Mouse (Mus musculus) left cerebral cortex, adult 8-10 months (tissue): Measurements from ENCODE around the gene Map3k5. TPM values are rescaled to one million over a fixed set of nuclear protein-coding genes. Genes with fewer than 3 reads are reported as not detected.

Experiments
- DNase-seq, 2 experiments: peaks; one replicate each; pipeline ENCODE4 v3.0.0; 2022; ENCODE audit warnings: low spot score in 2 of 2
- total RNA-seq, 4 experiments: library from RNA; stranded (reverse); gene quantifications; 2 replicates each; pipeline ENCODE4 v1.2.4; 2022

The Map3k5 gene
- total RNA-seq, 4 experiments from 2014 or later = 44.2 to 58.0 (median 49.3) TPM

DNA sequence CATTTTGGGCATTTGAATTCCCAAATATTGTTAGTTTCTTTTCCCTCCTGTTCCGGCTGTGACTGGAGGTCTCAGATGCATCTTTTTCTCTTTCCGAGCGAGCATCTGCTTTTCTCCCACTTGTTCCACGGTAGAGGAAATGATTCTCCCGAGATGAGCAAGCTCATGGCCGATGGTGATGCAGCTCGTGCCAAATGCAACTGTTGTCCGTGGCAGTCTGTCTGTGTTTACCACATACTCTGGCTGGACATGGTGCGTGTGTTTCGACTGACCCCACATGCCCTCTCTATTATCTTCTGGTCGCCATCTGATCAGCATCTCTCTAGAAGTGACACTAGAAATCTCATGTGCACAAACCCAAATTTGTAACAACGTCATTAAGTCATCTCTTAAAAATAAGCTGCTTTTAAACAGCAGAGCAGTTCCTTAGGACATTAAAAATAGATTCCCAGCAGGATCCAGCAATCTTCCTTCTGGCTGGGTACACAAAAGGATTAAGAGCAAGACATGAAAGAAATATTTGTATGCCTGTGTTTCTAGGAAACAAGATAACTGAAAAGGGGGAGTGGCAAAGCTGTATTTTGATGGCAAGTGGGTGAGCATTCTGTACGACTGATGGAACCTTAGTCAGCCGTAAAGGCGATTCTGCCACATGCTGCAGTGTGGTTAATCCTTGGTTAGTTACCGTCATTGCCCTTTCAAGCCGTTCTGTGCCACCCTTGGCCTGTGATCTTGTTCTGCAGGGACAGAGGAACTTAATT is 72.2 kb downstream of the Map3k5 start:
- peak in 1 of 2 experiments; percentile 26 for DNase-seq

DNA sequence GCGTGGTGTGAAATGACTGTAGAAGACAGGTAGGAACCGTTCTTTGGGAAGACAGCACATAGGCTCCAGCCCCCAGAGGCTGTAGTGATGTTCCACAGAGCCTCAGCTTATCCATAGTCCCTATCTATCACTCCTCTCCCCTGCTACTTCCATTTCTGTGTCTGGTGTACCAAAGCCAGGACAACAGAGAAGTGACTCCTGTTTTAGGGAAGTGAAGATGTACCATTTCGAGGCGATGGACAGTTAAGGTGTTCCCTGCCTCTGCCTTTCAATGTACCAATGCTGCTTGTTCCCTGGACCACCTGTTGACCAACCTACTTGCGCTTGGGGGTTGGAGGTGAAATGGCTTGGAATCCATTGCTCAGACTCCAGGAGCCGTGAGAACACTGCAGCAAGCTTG is 75.0 kb downstream of the Map3k5 start:
- no peak for DNase-seq

DNA sequence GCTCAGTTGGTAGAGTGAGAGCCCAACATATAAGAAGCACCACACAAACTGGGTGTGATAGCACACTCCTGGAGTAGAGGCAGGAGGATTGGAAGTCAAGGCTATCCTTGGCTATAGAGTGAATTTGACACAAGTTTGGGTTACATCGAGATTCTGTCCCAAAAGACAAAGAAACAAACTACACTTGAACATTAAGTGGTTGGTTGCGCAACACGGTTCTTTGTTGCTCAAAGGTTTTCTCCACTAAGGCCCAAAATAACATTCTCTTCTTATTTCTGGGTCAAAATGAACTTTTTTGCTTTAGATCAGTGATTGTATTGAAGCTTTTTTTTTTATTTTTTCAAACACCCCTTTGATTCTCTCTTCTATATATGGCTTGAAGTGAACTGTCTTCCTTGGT is 75.7 kb downstream of the Map3k5 start:
- DNase-seq = no peak

DNA sequence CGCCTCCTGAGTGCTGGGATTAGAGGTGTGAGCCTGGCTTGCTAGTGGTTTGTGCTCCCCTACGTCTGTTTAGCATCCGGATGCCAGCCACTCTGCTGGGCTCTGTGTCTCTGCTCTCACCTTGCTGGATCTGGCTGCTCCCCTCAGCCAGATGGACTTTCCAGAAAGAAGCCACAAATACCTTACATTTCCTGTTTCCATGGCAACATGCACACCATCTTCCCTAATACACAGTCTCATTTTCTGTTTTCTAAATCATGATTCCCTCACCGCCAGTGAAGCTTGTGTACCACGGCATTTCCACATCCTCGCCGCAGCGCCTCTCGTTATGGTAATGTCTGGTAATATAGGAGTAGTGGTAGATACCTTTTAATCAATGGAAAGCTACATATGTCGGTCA is 84.1 kb downstream of the Map3k5 start:
- DNase-seq = peak; percentile 18 to 50

DNA sequence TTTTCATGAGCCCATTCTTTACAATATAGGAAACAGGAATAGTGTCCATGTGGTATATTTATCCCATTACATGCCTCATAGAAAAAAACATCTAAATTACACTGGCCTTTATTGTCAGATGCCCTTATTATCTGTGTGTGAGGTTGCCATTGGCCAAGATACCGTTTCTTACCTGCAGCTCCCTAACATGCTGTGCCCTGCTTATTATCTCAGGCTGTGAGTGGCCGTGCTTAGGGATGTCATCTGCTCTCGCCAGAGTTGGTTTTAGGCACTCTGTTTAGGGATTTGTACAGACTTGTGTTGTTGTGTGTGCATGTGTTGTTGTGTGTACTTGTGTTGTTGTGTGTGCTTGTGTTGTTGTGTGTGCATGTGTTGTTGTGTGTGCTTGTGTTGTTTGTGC is 84.5 kb downstream of the Map3k5 start:
- DNase-seq = no peak

DNA sequence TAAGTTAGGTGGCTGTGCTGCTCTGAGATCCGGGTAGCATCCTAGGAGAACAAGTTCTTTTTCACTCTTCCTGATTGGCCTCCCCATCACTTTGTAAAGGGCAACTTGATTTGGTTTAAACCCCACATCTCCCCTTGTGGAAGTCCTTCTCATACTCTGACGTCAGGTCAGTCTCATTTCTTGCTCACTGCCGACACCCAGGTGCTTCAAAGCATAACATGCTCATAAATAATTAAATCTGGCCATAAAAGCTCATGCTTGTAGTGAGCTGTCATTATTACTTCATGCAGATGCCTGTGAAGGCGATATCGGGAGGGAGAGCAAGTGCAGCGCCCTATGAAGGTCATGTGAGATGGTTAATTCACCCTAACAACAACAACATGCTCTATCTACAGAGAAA is 87.0 kb downstream of the Map3k5 start:
- DNase-seq = no peak

DNA sequence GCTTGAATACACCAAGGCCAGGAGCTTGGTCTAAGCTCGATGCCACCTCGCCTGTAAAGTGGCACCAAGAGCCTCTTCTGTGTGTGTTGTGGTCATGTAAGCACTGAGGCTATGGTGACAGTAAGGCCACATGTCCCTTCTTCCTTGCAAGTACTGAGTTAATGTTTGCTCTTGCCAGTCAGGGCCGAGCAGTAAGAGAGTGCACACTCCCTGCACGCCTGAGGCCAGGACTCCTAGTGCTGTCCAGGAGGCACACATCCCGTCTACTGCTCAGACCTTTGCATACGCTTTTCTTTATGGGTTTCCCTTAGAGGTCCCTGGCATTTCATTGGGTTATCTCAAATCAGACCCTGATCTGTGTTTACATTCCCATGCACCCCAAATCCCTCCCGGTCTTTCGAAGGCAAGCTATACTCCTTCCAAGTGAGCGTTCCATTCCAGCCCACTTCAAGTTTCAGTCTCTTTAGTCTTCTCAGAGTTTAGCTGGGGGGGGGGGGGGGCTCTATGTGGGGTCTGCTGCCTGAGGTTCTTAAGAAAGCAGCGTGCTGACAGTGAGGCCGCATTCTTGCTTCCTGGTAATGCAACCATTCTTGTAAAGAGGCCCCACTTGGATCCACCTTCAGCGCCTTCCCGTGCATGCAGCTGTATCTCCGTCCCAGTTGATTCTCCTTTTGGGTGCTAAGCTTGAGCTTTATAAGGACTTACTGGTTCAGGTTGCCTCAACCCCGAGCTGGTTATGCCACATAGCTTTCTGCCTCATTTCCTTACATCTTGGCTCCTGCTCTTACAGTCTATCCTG is 87.6 kb downstream of the Map3k5 start:
- DNase-seq = no peak

DNA sequence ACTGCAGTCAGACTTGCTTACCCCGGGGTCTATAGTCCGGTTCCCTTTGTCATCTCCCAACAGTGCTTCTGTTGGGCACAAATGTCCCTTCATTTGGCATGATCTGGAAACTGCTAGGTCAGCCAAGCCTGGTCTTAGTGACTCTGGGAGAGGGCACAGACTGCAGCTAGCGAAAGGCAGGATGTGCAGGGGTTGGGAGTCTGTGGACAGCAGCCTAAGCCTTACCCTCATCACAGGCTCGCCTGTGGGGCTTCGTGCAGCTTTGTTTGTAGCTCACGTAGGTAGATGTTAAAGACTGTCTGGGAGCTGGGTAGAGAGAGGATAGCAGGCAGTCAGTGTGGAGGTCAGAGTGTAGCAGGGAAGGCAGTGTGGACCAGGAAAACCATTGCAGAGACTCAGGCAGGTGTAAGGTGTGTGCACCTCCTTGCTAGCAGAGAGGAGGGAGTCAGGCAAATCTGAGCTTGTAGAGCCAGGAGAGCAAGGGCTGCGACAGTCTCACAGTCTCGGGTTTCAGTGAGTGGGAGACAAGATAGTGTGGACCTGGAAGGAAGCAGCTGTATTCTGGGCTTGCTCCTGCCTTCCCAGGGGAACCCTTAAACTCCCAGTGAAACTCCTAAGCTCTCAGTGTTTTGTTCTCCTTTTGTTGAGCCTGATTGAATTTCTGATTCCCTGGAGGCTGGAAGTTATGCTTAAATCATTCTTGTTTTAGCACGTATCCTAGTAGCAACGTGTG is 88.5 kb downstream of the Map3k5 start:
- no peak for DNase-seq

DNA sequence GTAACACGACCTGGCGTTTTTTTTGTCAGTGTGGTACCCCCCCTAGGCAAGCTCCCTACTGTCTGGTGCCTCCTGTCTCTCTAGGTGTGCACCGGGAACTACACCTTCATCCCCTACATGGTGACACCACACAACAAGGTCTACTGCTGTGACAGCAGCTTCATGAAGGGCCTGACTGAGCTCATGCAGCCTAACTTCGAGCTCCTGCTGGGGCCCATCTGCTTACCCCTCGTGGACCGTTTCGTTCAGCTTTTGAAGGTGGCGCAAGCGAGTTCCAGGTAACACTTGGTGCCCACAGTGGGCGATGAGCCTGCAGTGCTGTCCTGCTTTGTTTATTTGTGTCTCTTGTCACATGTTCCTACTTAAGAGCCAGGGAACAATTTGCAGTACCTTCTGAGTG is 89.3 kb downstream of the Map3k5 start:
- no peak for DNase-seq

DNA sequence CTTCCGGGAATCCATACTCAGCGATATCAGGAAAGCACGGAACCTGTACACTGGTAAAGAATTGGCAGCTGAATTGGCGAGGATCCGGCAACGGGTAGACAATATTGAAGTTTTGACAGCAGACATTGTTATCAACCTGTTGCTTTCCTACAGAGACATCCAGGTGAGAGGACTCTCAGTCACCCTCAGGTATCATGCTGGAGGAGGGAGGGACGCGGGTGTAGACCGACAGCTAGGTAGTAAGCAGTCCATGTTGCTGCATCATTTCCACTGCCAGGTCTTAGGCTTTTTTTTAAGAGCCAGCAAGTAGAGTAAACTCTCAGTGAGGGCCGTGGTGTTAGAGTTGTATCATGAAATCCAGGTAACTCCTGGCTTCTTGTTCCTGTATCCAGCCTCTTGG is 90.6 kb downstream of the Map3k5 start:
- DNase-seq = no peak

DNA sequence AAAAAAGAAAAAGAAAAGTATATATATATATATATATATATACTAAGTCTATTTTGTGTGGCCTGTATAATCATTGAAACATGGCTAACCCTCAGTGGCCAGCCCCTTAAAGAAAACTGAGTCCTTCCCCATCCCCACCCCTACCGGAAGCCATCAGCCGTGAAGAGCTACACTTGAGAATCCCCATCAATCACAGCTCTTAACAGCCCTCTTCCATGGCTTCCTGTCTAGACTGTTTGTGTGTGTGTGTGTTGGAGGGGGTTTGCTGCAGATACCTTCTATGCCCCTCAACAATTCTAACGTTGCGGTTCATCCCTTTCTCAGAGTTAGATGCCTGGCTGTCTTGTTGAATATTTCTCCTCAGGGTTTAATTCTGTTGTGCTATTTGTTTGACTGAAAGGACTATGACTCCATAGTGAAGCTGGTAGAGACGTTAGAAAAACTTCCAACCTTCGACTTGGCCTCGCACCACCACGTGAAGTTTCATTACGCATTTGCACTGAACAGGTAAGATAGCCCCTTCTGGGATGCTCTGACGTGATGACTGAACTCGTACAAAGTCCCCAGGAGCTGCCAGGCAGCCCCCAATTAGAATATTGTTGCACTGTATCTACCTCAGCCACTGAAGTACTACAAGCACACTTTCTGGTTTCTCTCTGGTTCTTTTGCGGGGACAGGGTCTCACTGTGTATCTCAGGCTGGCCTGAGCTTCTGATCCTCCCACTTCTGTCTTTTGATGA is 91.7 kb downstream of the Map3k5 start:
- no peak for DNase-seq

DNA sequence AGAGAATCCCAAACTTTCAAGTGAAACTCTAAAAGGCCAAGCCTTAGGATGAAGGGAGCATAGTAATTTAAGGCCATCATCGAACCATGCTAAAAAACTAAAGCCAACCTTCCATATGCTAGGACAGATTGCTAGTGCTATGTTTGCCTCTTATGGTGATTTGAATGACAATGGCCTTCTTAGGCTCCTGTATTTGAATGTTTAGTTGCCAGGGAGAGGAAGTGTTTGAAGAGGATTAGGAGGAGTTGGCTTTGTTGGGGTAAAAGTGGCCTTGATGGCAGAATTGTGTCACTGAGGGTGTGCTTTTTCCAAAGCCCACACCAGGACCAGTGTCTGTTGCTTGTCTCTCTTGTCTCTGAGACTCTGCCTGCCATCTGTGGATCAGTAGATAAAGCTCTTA is 96.4 kb downstream of the Map3k5 start:
- no peak for DNase-seq

DNA sequence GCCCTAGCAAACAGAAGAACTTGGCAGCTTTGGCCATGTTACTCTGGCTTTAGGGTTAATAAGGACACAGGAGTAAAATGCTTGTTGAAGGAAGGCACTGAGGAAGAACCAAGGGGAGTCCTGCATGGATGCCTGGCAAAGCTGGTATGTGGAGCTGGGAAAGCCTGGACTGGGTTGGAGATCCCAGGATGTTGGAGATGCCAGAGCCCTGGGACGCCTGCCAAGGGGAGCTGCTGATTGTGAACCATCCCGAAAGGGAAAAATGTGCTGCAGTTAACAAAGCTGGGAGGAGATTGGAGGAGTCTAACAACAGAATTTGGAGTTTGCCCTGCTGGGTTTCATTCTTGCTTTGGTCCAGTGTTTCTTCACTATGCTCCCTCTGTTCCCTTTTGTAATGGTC is 97.7 kb downstream of the Map3k5 start:
- DNase-seq = no peak

DNA sequence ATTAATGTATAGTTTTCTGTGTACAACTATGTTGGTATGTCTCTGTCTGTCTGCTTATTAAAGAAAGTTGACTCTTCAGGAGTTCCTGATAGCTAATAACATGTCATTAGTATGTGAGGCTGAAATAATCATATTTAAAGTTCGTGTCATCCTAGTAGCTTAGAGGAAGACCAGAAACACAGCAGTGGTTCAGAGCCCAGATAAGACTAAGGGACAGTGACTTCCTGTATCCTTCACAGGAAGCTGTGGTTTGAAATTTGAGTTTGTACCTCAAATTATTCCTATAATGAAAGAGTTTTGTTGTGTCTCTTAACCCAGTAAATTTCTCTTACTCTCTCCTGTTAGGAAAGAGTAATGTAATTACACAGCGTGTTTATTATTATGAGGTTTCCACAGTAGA is 102.1 kb downstream of the Map3k5 start:
- DNase-seq = no peak

DNA sequence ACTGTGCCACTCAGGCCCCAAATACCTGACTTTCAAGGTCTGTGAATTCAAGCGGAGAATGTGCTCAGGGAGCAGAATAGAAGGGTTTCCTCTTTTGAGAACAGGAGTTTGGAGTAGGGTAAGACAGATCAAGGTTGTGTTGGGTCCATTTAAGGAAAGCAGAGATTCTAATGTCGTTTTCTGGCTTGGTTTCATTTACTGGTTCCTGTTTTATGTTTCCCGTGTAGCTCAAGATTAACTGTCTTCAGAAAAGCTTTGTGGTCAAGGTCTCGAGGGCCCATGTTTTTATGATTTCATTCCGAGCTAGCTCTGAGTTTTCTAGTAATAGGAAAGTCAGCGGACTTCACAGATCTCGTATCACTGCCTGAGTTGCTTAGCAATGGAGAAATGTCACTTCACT is 102.6 kb downstream of the Map3k5 start:
- no peak for DNase-seq

DNA sequence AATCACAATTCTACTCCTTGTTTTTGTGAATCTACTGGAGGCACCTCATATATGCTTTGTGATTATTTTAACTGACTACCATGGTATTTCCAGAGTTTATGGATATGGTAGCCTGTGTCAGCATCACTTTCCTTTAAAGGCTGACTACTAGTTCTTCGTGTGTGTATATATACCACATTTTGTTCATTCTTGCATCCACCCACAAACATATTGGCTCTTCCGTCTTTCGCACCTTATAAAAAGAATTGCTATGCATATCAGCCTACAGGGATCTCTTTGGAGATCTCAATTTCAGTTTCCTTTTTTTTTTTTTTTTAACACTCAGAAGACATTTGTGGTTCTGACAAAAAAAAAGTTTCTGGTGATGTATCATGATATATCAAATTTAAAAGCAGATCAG is 105.3 kb downstream of the Map3k5 start:
- no peak for DNase-seq

DNA sequence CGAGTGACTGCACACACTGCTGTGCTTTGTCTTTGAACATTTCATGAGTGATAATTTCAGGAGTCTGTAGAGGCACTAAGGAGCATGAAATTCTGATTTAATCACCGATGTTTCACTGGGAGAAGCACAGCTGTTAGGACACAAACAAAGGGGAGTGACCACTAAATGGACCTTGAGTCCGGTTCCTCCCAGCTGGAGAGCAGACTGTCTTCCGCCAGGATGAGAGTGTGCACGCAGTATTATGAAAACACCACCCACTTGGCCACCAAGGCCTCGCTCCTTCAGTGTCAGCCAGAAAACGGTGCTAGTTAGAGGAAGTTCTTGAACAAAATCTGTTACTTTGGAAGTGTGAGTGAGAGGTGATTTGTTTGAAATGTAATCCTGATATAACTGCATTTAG is 105.8 kb downstream of the Map3k5 start:
- no peak for DNase-seq

DNA sequence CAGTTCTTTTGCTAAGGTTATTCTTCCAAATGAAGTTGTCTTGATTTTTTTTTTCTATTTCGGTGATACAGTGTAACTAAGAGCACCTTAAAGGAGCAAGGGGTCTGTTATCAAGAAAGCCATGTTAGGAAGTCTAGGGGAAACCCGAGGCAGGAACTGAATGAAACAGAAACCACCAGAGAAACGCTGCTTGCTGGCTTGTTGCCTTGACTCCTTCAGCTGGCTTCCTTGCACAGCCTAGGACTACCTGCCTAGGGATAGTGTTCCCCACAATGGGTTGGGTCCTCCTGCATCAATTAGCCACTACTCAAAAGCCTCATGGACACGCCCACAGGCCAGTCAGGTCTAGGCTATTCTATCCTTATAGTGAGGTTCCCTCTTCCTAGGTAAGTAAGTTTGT is 106.4 kb downstream of the Map3k5 start:
- DNase-seq = no peak

DNA sequence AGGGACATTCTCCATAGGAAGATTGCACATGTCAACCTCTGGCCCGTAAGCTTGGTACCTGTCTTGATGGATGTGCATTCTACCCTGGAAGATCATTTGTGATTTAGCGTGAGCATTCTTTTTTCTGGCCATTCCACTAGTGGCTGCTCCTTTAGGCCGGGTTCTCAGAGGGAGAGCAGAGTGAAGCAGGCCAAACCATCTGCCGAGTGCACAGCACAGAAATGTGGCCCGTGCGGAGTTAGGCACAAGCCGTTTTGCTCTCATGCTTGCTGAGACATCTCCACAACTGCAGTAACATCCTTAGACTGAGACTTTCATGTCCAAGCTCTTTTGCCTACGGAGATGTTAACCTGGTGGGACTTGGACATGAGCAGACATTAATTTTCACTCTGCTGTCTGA is 107.8 kb downstream of the Map3k5 start:
- no peak for DNase-seq

DNA sequence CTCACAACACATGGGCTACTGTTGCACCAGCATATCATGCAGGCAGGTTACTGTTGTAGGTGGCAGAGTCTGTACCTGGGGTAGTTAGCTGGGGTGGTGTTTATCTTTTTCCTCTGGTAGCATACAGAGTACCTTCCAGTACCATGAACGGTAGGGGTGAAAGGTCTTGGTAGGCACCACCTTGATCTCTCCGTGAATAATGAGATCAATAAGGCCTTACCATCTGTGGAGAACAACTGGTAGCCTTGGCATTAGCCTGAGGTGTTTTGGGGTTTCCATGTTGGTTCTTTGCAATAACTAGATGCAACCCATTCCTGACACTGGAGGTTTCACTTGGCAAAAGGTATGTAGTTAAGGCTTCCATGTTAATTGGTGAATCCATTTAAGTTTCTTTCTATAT is 109.8 kb downstream of the Map3k5 start:
- no peak for DNase-seq

DNA sequence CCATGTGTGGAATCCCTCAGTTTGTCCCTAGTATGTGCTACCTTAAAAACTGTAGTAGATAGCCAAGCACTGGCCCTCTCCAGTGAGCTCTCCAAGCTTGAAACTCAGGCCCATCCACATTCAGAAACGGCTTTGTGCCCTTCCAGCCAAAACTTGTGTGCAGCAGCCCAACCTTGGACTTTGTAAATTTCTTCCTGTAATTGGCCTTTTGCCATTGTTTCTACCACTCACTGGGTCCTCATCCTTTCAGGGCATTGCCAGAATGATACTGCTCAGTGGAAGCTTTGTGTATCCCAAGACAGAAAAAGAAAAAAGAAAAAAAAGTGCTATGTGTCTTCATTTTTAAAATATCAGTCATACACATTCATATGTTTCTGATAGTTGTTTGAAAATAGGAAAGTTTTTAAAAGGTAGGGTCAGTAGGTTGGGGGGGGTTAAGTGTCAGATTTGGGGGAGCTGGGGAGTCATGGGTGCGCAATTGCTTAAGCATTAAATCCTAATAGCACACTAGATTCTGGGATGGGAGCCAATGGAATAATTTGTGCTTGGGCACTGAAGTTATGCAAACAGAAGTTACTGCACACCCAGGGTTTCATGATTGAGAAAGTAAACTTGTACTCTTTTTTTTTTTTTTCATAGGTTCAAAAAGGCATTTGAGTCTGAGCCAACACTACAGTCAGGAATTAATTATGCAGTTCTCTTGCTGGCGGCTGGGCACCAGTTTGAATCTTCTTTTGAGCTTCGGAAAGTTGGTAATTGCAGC is 111.6 kb downstream of the Map3k5 start:
- no peak for DNase-seq
